Mouse (Mus musculus) MEL (cell line): ENCODE measurements around the gene Akap12. TPM values are rescaled to one million over a fixed set of nuclear protein-coding genes. Genes with fewer than 3 reads are reported as not detected.

ENCODE experiments used
- DNase-seq: peaks from one replicate; pipeline ENCODE4 v3.0.0; 2011; ENCODE audit warnings: low read depth, low spot score
- H3K27ac ChIP-seq: 2 replicates; pipeline ENCODE4 v1.5.1; 2012; ENCODE audit warnings: low read depth, mild to moderate bottlenecking, control low read depth, low read length, moderate library complexity; ENCODE audit not compliant: control insufficient read depth
- H3K27me3 ChIP-seq, 2 experiments: fragments of 150-350 bp in 1 of 2; sonication (generic) in 1 of 2; 2 replicates each; pipeline ENCODE4 v1.6.1; 2012; ENCODE audit warnings: low read length in 2 of 2, mild to moderate bottlenecking in 2 of 2, improper control_type of control experiment in 1 of 2, moderate library complexity in 1 of 2; ENCODE audit not compliant: insufficient read depth in 2 of 2, control insufficient read depth in 1 of 2
- H3K36me3 ChIP-seq, 2 experiments: 2 replicates each; pipeline ENCODE4 v1.6.1; 2012 to 2014; ENCODE audit warnings: low read length in 2 of 2, improper control_type of control experiment in 1 of 2, inconsistent platforms in 1 of 2, mild to moderate bottlenecking in 1 of 2; ENCODE audit not compliant: insufficient read depth in 2 of 2, control insufficient read depth in 1 of 2
- H3K4me1 ChIP-seq, 2 experiments: fragments of 150-350 bp in 1 of 2; sonication (generic) in 1 of 2; 2 replicates each; pipeline ENCODE4 v1.6.1; 2012; ENCODE audit warnings: low read length in 2 of 2, improper control_type of control experiment in 1 of 2, mild to moderate bottlenecking in 1 of 2; ENCODE audit not compliant: insufficient read depth in 2 of 2, control insufficient read depth in 1 of 2
- H3K4me3 ChIP-seq, 2 experiments: fragments of 150-350 bp in 1 of 2; sonication (generic) in 1 of 2; 2 replicates each; pipeline ENCODE4 v1.5.1; 2012; ENCODE audit warnings: low read depth in 2 of 2, low read length in 2 of 2, mild to moderate bottlenecking in 2 of 2, moderate library complexity in 2 of 2, control low read depth in 1 of 2, improper control_type of control experiment in 1 of 2; ENCODE audit not compliant: control insufficient read depth in 1 of 2, insufficient read depth in 1 of 2
- H3K79me2 ChIP-seq: 2 replicates; pipeline ENCODE4 v1.6.1; 2012; ENCODE audit warnings: mild to moderate bottlenecking, low read length, moderate library complexity; ENCODE audit not compliant: control insufficient read depth, poor library complexity, insufficient read depth
- H3K9ac ChIP-seq: 2 replicates; pipeline ENCODE4 v1.6.1; 2012; ENCODE audit warnings: low read depth, mild to moderate bottlenecking, control low read depth, low read length, moderate library complexity; ENCODE audit not compliant: control insufficient read depth, poor library complexity, severe bottlenecking
- H3K9me3 ChIP-seq: fragments of 150-350 bp; sonication (generic); replicated peaks from 2 replicates; pipeline ENCODE4 v1.6.1; 2012; ENCODE audit warnings: mild to moderate bottlenecking, low read length, improper control_type of control experiment, moderate library complexity; ENCODE audit not compliant: insufficient read depth
- BHLHE40 ChIP-seq: IDR thresholded peaks from 2 replicates; pipeline ENCODE4 v1.6.1; 2012; ENCODE audit warnings: low read depth, mild to moderate bottlenecking, inconsistent platforms, low read length, improper control_type of control experiment, borderline replicate concordance
- CHD1 ChIP-seq: IDR thresholded peaks from 2 replicates; pipeline ENCODE4 v1.6.1; 2012; ENCODE audit warnings: low read depth, mild to moderate bottlenecking, inconsistent platforms, low read length, improper control_type of control experiment
- CHD2 ChIP-seq: IDR thresholded peaks from 2 replicates; pipeline ENCODE4 v1.6.1; 2011; ENCODE audit warnings: low read length, improper control_type of control experiment
- E2F4 ChIP-seq: IDR thresholded peaks from 2 replicates; pipeline ENCODE4 v1.6.1; 2011; ENCODE audit warnings: low read depth, low read length, improper control_type of control experiment, borderline replicate concordance
- ELF1 ChIP-seq: IDR thresholded peaks from 2 replicates; pipeline ENCODE4 v1.6.1; 2014; ENCODE audit warnings: low read depth, mild to moderate bottlenecking, inconsistent platforms, low read length, improper control_type of control experiment, moderate library complexity
- ETS1 ChIP-seq: IDR thresholded peaks from 2 replicates; pipeline ENCODE4 v1.6.1; 2012; ENCODE audit warnings: low read depth, mild to moderate bottlenecking, inconsistent platforms, low read length, improper control_type of control experiment, moderate library complexity
- HCFC1 ChIP-seq: IDR thresholded peaks from 2 replicates; pipeline ENCODE4 v1.6.1; 2012; ENCODE audit warnings: low read depth, mild to moderate bottlenecking, inconsistent platforms, low read length, improper control_type of control experiment, moderate library complexity
- MEF2A ChIP-seq: IDR thresholded peaks from 2 replicates; pipeline ENCODE4 v1.6.1; 2014; ENCODE audit warnings: low read depth, mild to moderate bottlenecking, inconsistent platforms, low read length, improper control_type of control experiment; ENCODE audit not compliant: poor library complexity, insufficient replicate concordance, severe bottlenecking; ENCODE audit errors: extremely low read depth
- MXI1 ChIP-seq: IDR thresholded peaks from 2 replicates; pipeline ENCODE4 v1.6.1; 2011; ENCODE audit warnings: mild to moderate bottlenecking, low read depth, low read length, improper control_type of control experiment
- MYC ChIP-seq: IDR thresholded peaks from 2 replicates; pipeline ENCODE4 v1.6.1; 2011; ENCODE audit warnings: low read depth, mild to moderate bottlenecking, low read length, improper control_type of control experiment, moderate library complexity
- NELFE ChIP-seq: IDR thresholded peaks from 2 replicates; pipeline ENCODE4 v1.6.1; 2011; ENCODE audit warnings: low read depth, low read length, improper control_type of control experiment
- NRF1 ChIP-seq: IDR thresholded peaks from 2 replicates; pipeline ENCODE4 v1.6.1; 2014; ENCODE audit warnings: low read depth, mild to moderate bottlenecking, inconsistent platforms, low read length, improper control_type of control experiment, moderate library complexity; ENCODE audit not compliant: poor library complexity, insufficient read depth, severe bottlenecking
- POLR2A ChIP-seq, 2 experiments: IDR thresholded peaks; 2 replicates each; pipeline ENCODE4 v1.6.1; 2011 to 2012; ENCODE audit warnings: low read length in 2 of 2, mild to moderate bottlenecking in 2 of 2, control low read depth in 1 of 2, improper control_type of control experiment in 1 of 2, low read depth in 1 of 2, moderate library complexity in 1 of 2; ENCODE audit not compliant: control insufficient read depth in 1 of 2, insufficient read depth in 1 of 2, poor library complexity in 1 of 2
- POLR2AphosphoS2 ChIP-seq: IDR thresholded peaks from 2 replicates; pipeline ENCODE4 v1.6.1; 2011; ENCODE audit warnings: low read length, improper control_type of control experiment
- POLR2AphosphoS5 ChIP-seq: IDR thresholded peaks from 2 replicates; pipeline ENCODE4 v1.6.1; 2012; ENCODE audit warnings: low read depth, borderline replicate concordance, mild to moderate bottlenecking, inconsistent platforms, low read length, moderate library complexity, mixed read lengths
- RAD21 ChIP-seq: IDR thresholded peaks from 2 replicates; pipeline ENCODE4 v1.6.1; 2011; ENCODE audit warnings: mild to moderate bottlenecking, low read depth, low read length, improper control_type of control experiment
- SMC3 ChIP-seq: IDR thresholded peaks from 2 replicates; pipeline ENCODE4 v1.6.1; 2011; ENCODE audit warnings: low read depth, low read length, improper control_type of control experiment
- TAL1 ChIP-seq: IDR thresholded peaks from 2 replicates; pipeline ENCODE4 v1.6.1; 2012; ENCODE audit warnings: mild to moderate bottlenecking, inconsistent platforms, low read length, moderate library complexity, mixed read lengths
- TBP ChIP-seq: IDR thresholded peaks from 2 replicates; pipeline ENCODE4 v1.8.0; 2011; ENCODE audit warnings: low read depth, low read length, improper control_type of control experiment
- USF2 ChIP-seq, 2 experiments: IDR thresholded peaks; 2 replicates each; pipeline ENCODE4 v1.6.1; 2011 to 2012; ENCODE audit warnings: improper control_type of control experiment in 2 of 2, low read length in 2 of 2, borderline replicate concordance in 1 of 2, inconsistent platforms in 1 of 2, low read depth in 1 of 2, mild to moderate bottlenecking in 1 of 2; ENCODE audit not compliant: insufficient read depth in 1 of 2
- ZMIZ1 ChIP-seq: IDR thresholded peaks from 2 replicates; pipeline ENCODE4 v1.6.1; 2012; ENCODE audit warnings: low read depth, mild to moderate bottlenecking, inconsistent platforms, low read length, improper control_type of control experiment, moderate library complexity
- polyA plus RNA-seq, 2 experiments: library from polyadenylated mRNA; stranded (reverse) in 1 of 2; unstranded in 1 of 2; fragments of >175 nt in 1 of 2; fragments of >200 nt in 1 of 2; gene quantifications; 2 replicates each; pipeline versions ENCODE4 v1.2.1 to v1.2.4; 2012; ENCODE audit warnings: low replicate concordance in 2 of 2, low read depth in 1 of 2; ENCODE audit not compliant: insufficient read length in 2 of 2, insufficient read depth in 1 of 2, missing spikeins in 1 of 2
- total RNA-seq: library from RNA; depleted of rRNA; stranded (reverse); fragments of 300-350 nt; gene quantifications from 2 replicates; pipeline ENCODE4 v1.2.3, GENCODE M21; 2012

The Akap12 gene
- total and polyA plus RNA-seq, 3 experiments, result 0.08 to 0.42 TPM; not detected in 1

DNA sequence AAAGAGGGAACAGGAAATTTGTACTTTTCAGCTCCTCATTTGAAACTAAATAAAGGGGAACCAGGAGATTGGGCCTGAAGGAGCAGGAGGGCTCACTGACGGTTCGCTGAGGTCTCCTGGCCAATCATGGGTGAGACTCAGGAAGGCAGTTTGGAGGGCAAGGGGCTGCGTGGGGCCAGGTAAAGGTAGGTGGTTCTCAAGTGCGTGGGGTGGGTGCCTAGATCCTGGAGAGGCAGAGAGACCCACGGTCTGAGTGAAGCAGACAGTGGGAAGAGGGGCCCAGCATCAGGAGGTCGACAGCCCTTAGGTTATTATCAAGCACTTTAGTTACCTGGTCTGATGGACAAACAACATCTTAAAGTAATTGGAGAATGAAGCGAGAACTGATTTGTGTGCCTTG is 108.1 kb downstream of the Akap12 start (continued):
- TF ChIP-seq ETS1, result no peak

DNA sequence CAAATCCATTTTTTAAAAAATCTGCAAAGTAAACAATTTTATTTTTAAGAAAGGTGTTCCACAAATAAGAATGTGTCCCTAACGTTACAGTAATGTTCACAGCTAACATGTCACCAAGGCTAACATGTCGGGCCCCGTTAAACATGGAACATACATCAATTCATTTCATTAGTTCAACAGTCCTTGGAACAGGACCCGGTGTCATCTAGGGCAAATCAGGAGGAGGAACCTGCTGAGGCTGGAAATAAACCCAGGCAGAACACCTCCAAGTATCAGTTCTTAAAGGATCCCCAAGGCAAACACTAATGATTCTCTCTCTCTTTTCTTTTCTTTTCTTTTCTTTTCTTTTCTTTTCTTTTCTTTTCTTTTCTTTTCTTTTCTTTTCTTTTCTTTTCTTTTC is 108.6 kb downstream of the Akap12 start:
- H3K27ac ChIP-seq, result no peak overlapping the region
- no peaks in the 10 kb centered on the region for H3K9me3 ChIP-seq
- no peaks in the 10 kb centered on the region for H3K4me1 ChIP-seq
- H3K79me2 ChIP-seq, result no peaks in the 10 kb centered on the region; the same call in 1 of the 2 replicates
- H3K4me3 ChIP-seq, result no peak overlapping the region
- H3K36me3 ChIP-seq, result no peaks in the 10 kb centered on the region
- TF ChIP-seq MYC (no peak), USF2 (IDR thresholded peaks at IDR 0.05; ENCODE audit: borderline replicate concordance in 1 of 2, insufficient read depth in 1 of 2, low read depth in 1 of 2, low read length in 2 of 2) (no peak), ELF1 (no peak), BHLHE40 (no peak)
- H3K27me3 ChIP-seq, result no peaks in the 10 kb centered on the region
- no peak overlapping the region for H3K9ac ChIP-seq
- DNase-seq, result no peak

DNA sequence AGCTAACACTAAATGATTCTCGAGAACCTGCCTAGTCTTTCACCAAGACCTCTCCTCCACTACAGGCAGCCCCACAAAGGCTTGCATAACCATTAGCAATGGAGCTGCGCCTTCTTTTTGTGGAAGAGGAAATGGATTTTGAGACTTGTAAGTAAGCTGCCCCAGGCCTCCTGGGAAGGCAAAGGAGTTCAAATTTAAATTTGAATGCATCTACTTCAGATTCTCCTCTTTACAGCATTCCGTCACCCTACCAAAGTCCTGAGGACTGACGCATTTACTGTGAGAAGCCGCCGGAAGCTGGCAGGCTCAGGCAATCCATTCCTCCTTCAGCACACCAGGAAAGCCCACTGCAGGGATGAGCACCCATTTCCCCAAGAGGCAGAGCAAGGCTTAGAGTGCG is 109.1 kb downstream of the Akap12 start:
- H3K4me1 ChIP-seq, result no peaks in the 10 kb centered on the region
- no peaks in the 10 kb centered on the region for H3K9me3 ChIP-seq
- no peaks in the 10 kb centered on the region for H3K36me3 ChIP-seq
- no peak for TF ChIP-seq CHD1
- no peak for TF ChIP-seq MEF2A
- TF ChIP-seq SMC3, result no peak
- TF ChIP-seq ZMIZ1, result no peak
- no peak for TF ChIP-seq HCFC1
- no peak for TF ChIP-seq POLR2AphosphoS2
- TF ChIP-seq POLR2A (IDR thresholded peaks at IDR 0.05; ENCODE audit: control insufficient read depth in 1 of 2, insufficient read depth in 1 of 2, low read depth in 1 of 2, low read length in 2 of 2, poor library complexity in 1 of 2), result no peak
- no peak for TF ChIP-seq BHLHE40
- no peak for TF ChIP-seq POLR2AphosphoS5
- TF ChIP-seq CHD2, result no peak
- TF ChIP-seq NRF1, result no peak
- no peak for TF ChIP-seq RAD21
- TF ChIP-seq NELFE, result no peak
- no peak for TF ChIP-seq E2F4
- no peak for TF ChIP-seq MXI1
- TF ChIP-seq TBP, result no peak
- no peak for TF ChIP-seq MYC
- no peak for TF ChIP-seq TAL1
- H3K79me2 ChIP-seq, result no peaks in the 10 kb centered on the region; the same call in 1 of the 2 replicates
- no peaks in the 10 kb centered on the region for H3K27me3 ChIP-seq
- no peak overlapping the region for H3K9ac ChIP-seq
- H3K27ac ChIP-seq, result no peak overlapping the region
- no peak for DNase-seq
- H3K4me3 ChIP-seq, result no peak overlapping the region
